Mouse (Mus musculus): Measurements from ENCODE around the gene 6430571L13Rik.
A peak's percentile ranks its signal among the peaks of the same experiment; 100 is the strongest.

The 6430571L13Rik gene

DNA sequence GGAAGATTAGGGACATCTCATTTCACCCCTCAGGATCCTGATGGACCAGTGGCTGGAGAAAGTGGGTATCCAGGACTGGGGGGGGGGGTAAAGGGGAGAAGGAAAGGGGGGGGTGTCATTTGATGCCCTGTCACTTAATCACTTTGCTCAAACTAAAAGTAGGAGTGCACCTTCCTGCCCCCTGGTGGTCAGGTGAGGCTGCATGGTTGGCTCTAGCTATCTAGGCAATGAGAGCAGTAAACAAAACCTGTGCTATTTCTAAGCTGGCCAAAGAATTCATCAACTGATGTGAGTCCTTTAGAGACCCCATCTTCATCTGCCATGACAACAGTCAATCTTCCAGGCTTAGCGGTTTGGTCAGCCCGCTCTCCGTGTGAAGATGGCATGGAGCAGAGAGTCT is 46.3 kb downstream of the 6430571L13Rik start:
- peak; percentile 76 for DNase-seq

DNA sequence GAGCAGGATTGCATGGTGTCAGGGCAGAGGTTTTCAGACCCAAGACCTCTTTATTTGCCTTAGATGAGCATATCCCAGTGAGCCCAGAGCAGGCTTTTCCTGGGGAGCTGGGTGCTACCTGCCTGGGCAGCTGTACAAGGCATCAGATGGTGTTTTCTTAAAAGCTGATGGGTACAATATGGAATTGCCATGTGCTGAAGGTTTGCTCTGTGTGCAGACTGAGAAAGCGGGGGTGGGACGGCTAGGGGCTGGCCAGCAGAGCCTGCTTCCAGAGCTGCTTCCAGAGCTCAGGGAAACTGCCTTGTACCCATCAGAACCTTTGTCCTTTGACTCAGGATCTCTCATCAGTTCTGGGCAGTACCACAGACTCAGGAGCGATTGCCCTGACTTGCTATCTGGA is 47.3 kb downstream of the 6430571L13Rik start:
- no peak for DNase-seq

GRCm38 (mm10) chr9:107388263-107388662 is 47.9 kb downstream of the 6430571L13Rik start:
- no peak for DNase-seq

- no peak for DNase-seq
Observed at GRCm38 (mm10) chr9:107396397-107396796, 56.0 kb downstream of the 6430571L13Rik start.

DNA sequence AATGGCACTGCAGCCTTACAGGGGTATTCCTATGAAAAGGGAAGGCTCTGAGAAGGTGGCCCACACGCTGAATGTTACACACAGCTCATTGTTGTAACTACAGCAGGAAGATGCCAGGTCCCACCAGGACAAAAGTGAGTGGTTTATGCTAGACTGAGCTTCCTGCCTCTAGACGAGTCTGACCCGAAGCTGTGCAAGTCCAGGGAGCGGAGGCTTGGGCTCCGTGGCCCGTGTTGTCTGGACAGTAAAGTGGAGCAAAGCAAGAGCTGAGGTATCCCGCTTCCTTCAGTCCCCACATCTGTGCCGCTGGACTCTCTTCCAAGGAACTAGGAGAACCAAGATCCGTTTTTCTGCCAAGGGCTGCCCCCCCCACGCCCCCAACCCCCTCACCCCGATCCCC is 58.6 kb downstream of the 6430571L13Rik start:
- no peak for DNase-seq

GRCm38 (mm10) chr9:107399491-107399971 is 59.1 kb downstream of the 6430571L13Rik start, which contains the start of gene Cacna2d2:
TSS of gene Cacna2d2 (plus strand) at chr9:107399612.
- peak; percentile 88 for DNase-seq

DNA sequence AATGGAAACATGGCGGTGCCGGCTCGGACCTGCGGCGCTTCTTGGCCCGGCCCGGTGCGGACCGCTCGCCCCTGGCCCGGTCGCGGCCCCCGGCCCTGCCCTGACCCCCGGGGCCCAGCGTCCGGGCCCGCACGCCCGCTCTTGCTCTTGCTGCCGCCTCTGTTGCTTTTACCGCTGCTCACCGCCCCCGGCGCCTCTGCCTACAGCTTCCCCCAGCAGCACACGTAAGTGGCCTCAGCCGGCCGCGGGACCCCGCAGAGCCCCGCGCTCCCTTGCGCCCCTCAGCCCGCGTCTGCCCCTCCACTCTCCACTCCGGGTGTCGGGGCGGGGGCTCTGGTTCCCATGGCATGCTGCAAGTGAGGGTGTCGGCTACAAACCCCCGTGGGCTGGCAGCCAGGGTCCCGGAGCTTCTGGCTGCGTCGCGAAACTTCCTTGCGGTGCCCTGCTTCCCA is 59.7 kb downstream of the 6430571L13Rik start:
- peak; percentile 59 for DNase-seq

GRCm38 (mm10) chr9:107400666-107401285 is 60.4 kb downstream of the 6430571L13Rik start:
- DNase-seq: no peak

Data from cerebellum, adult 9-10 months (tissue).